Mouse (Mus musculus): ENCODE measurements at regions not wholly inside any gene's neighbourhood (a gene's known extent, or its start where the extent isn't known, plus 50 kb on each side); places are given as distances from the start of the nearest gene placed in this dataset.

GRCm38 (mm10) chr16:77852066-77852781, 250.3 kb upstream of the Gm11146 start:
- DNase-seq (ENCODE audit: low read depth, low spot score): no peak

GRCm38 (mm10) chr16:77851206-77852065, 249.5 kb upstream of the Gm11146 start:
- DNase-seq (ENCODE audit: low read depth, low spot score): no peak

GRCm38 (mm10) chr16:77835767-77836166, 233.9 kb upstream of the Gm11146 start:
- DNase-seq (ENCODE audit: low read depth, low spot score): no peak

GRCm38 (mm10) chr16:77827322-77828117, 225.6 kb upstream of the Gm11146 start:
- DNase-seq (ENCODE audit: low read depth, low spot score): no peak

GRCm38 (mm10) chr16:77799709-77800108, 197.8 kb upstream of the Gm11146 start:
- no peak for DNase-seq (ENCODE audit: low read depth, low spot score)

- DNase-seq (ENCODE audit: low read depth, low spot score): no peak
These were observed 195.0 kb upstream of the Gm11146 start for GRCm38 (mm10) chr16:77796926-77797325.

- no peak for DNase-seq (ENCODE audit: low read depth, low spot score)
These were observed 187.8 kb upstream of the Gm11146 start for GRCm38 (mm10) chr16:77789652-77790051.

- no peak for DNase-seq (ENCODE audit: low read depth, low spot score)
These were observed 187.3 kb upstream of the Gm11146 start for GRCm38 (mm10) chr16:77789206-77789605.

- DNase-seq (ENCODE audit: low read depth, low spot score): no peak
These were observed 186.9 kb upstream of the Gm11146 start for GRCm38 (mm10) chr16:77788781-77789150.

- DNase-seq (ENCODE audit: low read depth, low spot score): no peak
These were observed 186.3 kb upstream of the Gm11146 start for GRCm38 (mm10) chr16:77788041-77788780.

- DNase-seq (ENCODE audit: low read depth, low spot score): no peak
These were observed 185.1 kb upstream of the Gm11146 start for GRCm38 (mm10) chr16:77787025-77787424.

- no peak for DNase-seq (ENCODE audit: low read depth, low spot score)
These were observed 177.1 kb upstream of the Gm11146 start for GRCm38 (mm10) chr16:77779019-77779418.

GRCm38 (mm10) chr16:77772075-77772474, 170.2 kb upstream of the Gm11146 start:
- DNase-seq (ENCODE audit: low read depth, low spot score): no peak

GRCm38 (mm10) chr16:77760926-77761347, 159.0 kb upstream of the Gm11146 start:
- DNase-seq (ENCODE audit: low read depth, low spot score): no peak

GRCm38 (mm10) chr16:77760479-77760878, 158.6 kb upstream of the Gm11146 start:
- DNase-seq (ENCODE audit: low read depth, low spot score): no peak

GRCm38 (mm10) chr16:77759997-77760396, 158.1 kb upstream of the Gm11146 start:
- DNase-seq (ENCODE audit: low read depth, low spot score): no peak

GRCm38 (mm10) chr16:77754882-77755281, 153.0 kb upstream of the Gm11146 start:
- no peak for DNase-seq (ENCODE audit: low read depth, low spot score)

GRCm38 (mm10) chr16:77749474-77749873, 147.6 kb upstream of the Gm11146 start:
- no peak for DNase-seq (ENCODE audit: low read depth, low spot score)

GRCm38 (mm10) chr16:77743838-77744237, 141.9 kb upstream of the Gm11146 start:
- no peak for DNase-seq (ENCODE audit: low read depth, low spot score)

GRCm38 (mm10) chr16:77738821-77739220, 136.9 kb upstream of the Gm11146 start:
- no peak for DNase-seq (ENCODE audit: low read depth, low spot score)

- DNase-seq (ENCODE audit: low read depth, low spot score): no peak
These were observed 117.5 kb upstream of the Gm11146 start for GRCm38 (mm10) chr16:77719377-77719776.

Measured in CD4-positive helper T cell, adult 2 months (primary cell).